Mouse (Mus musculus): ENCODE data around the gene Acsm3.

Gene Acsm3

DNA sequence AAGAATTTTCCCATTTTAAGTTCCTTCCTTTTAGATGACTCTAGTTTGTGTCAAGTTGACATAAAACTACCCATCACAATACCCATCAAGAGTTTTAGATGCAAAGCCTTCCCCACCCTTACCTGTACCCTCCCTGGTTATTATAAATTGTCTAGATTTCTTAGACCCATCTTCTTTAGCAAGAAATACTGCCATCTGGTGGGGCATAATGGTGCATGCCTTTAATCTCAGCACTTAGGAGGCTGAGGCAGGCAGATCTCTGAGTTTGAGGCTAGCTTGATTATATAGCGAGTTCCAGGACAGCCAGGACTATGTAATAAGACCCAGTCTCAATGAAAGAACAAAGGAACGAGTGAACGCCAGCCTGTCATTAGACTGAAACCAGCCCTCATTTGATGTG lies 39.8 kb downstream of the Acsm3 start:
- DNase-seq (ENCODE audit: low spot score in 2 of 2): no peak

DNA sequence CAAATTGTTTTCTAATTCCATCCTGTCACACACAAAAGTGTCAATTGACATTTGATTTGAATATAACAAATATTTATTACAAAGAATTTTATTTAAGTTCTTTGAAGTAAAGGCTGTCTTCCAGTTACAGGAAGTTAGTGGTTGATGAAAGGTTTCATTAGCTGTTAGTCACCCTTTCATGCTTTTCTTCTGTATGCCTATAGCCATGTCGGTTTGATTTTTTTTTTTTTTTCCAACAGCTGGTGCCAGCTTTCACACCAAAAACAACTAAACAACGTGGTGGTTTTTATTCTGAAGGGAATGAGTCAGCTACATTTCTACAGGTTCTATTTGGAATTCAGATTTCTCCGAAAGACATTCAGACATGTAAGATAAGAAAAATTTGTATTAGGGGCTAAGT lies 40.3 kb downstream of the Acsm3 start:
- no peak for DNase-seq (ENCODE audit: low spot score in 2 of 2)

DNA sequence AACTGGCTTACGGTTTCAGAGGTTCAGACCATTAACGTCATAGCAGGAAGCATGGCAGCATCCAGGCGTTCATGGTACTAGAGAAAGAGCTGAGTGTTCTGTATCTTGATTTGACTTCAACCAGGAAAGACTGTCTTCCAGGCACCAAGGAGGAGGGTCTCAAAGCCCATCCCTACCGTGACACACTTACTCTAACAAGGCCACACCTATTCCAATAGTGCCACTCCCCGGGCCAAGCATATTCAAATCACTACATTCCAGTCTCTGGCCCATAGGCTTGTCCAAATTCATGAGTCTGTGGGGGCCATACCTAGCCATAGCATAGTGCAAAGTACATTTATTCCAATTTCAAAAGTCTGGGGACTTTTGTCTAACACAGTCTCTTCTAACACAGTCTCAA lies 46.7 kb downstream of the Acsm3 start:
- DNase-seq (ENCODE audit: low spot score in 2 of 2): no peak

DNA sequence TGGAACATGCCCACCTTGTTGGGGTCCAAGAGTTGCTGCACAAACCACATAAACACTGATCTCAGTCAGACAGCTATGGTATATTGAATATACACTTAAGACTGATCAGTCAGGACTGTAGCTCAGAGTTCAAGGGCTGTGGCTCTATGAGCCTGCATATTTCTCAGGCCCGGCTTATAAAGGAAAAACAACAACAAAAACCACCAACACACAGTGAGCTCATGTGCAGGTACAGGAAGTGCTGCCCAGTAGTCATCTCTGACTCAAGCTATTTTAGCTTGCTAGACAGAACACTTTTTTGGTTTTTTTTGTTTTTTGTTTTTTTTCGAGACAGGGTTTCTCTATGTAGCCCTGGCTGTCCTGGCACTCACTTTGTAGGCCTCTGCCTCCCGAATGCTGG lies 48.0 kb downstream of the Acsm3 start:
- DNase-seq (ENCODE audit: low spot score in 2 of 2): no peak

DNA sequence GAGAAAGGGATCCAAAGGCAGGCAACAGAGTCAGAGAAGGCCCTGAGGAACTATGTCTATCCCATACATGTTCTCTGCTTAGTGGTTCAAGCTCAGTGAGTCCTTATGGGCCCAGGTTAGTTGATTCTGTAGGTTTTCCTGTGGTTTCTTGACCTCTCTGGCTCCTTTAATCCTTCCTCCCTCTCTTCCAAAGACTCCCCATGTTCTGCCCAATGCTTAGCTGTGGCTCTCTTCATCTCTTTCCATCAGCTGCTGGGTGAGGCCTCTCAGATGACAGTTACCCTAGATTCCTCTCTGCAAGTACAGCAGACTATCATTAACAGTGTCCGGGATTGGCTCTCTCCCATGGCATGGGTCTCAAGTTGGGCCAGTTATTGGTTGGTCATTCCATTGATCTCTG lies 74.6 kb downstream of the Acsm3 start:
- no peak for DNase-seq (ENCODE audit: low spot score in 2 of 2)

DNA sequence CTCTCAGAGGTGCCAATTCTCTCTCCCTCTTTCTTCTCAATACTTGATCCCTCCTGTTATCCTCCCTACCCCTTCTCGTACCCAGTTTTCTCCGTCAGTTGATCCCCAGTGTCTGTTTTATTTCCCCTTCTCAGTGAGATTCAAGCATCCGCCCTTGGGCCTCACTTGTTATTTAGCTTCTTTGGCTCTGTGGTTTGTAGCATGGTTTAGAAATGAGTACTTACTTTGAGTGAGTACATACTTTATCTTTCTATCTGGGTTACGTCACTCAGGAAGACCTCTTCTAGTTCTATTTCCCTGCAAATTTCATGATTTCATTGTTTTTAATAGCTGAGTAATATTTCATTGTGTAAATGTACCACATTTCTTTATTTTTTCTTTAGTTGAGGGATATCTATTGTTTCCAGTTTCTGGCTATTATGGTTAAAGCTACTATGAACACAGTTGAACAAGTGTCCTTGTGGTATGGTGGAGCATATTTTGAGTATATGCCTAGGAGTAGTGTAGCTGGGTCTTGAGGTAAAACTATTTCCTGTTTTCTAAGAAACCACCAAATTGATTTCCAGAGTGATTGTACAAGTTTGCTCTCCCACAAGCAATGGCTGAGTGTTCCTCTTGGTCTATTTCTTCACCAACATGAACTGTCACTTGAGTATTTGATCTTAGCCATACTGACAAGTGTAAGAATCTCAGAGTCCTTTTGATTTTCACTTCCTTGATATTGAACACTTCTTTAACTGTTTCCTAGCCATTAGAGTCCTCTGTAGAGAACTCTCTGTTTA lies 75.5 kb downstream of the Acsm3 start:
- DNase-seq (ENCODE audit: low spot score in 2 of 2): no peak
